In genomic region chr11:120547469-120547868, GRCm38 (mm10) we compare ENCODE assay signal across 10 mouse cellular contexts. TPM values are rescaled to one million over a fixed set of nuclear protein-coding genes. Genes with fewer than 3 reads are reported as not detected.
DNase-seq lines count a peak whose midpoint lies in the region; ATAC-seq and TF ChIP-seq lines count a peak whose summit lies in the region.
"Had no signal": no experiment of that assay in that cellular context is flagged by ENCODE, and none has a peak within 500 bp of the region (broad histone marks: within the 10 kb centered on the region; RNA-seq: fewer than 3 reads in every experiment).

No protein-coding gene starts in this region.

- no peaks in the 10 kb centered on the region for H3K27me3 ChIP-seq in heart, embryonic 16.5 days (ENCODE audit: control insufficient read depth, insufficient read depth, low read length)
- H3K27me3 ChIP-seq in midbrain, embryonic 13.5 days: no peaks in the 10 kb centered on the region
- H3K27me3 ChIP-seq in midbrain, embryonic 15.5 days (replicated peaks): no peaks in the 10 kb centered on the region
- no peaks in the 10 kb centered on the region for H3K27me3 ChIP-seq in hindbrain, postnatal 0 days (ENCODE audit: insufficient read depth, low read length)
- no peaks in the 10 kb centered on the region for H3K27me3 ChIP-seq in stomach, embryonic 15.5 days (replicated peaks)
- H3K27me3 ChIP-seq: embryonic facial prominence, embryonic 15.5 days had no signal

- 57% methylated on average over 2 of the region's 2 CpGs for WGBS in heart, embryonic 16.5 days
- WGBS in midbrain, embryonic 13.5 days: 71% methylated on average over 2 of the region's 2 CpGs
- WGBS in midbrain, embryonic 15.5 days: 58% methylated on average over 2 of the region's 2 CpGs
- WGBS in hindbrain, postnatal 0 days: 56% methylated on average over 2 of the region's 2 CpGs
- WGBS in stomach, embryonic 15.5 days: 44% methylated on average over 2 of the region's 2 CpGs

- 0 out of 2 replicates have a peak overlapping the region, but pooled peaks have one; percentile 2 for H3K4me2 ChIP-seq in heart, embryonic 16.5 days (ENCODE audit: low read depth, low read length)
- peak overlapping the region; percentile 96; the same call in 1 of the 2 replicates for H3K4me2 ChIP-seq in midbrain, embryonic 13.5 days (replicated peaks)
- no peak overlapping the region for H3K4me2 ChIP-seq in midbrain, embryonic 15.5 days
- peak overlapping the region; percentile 86; the same call in 1 of the 2 replicates for H3K4me2 ChIP-seq in hindbrain, postnatal 0 days (ENCODE audit: low read depth, low read length)
- H3K4me2 ChIP-seq in stomach, embryonic 15.5 days: peak overlapping the region; percentile 81; the same call in 1 of the 2 replicates

- no peak; the same call in 1 of the 2 replicates for TF ChIP-seq CTCF in hindbrain, postnatal 0 days (IDR thresholded peaks at IDR 0.05; ENCODE audit: low read depth)

- DNase-seq in heart, postnatal 36 days: no peak
- no peak for DNase-seq in hindbrain, postnatal 0 days (ENCODE audit: low spot score)
- DNase-seq in urinary bladder, postnatal 4 days (ENCODE audit: low spot score in 2 of 2): no peak
- DNase-seq in adrenal gland, postnatal 4 days (ENCODE audit: low spot score in 2 of 2): no peak

- H3K9me3 ChIP-seq in heart, embryonic 16.5 days (replicated peaks; ENCODE audit: control insufficient read depth, low read length): no peaks in the 10 kb centered on the region
- no peaks in the 10 kb centered on the region for H3K9me3 ChIP-seq in midbrain, embryonic 13.5 days
- H3K9me3 ChIP-seq in midbrain, embryonic 15.5 days: no peaks in the 10 kb centered on the region
- no peaks in the 10 kb centered on the region for H3K9me3 ChIP-seq in hindbrain, postnatal 0 days (ENCODE audit: low read length)
- H3K9me3 ChIP-seq in stomach, embryonic 15.5 days: no peaks in the 10 kb centered on the region
- H3K9me3 ChIP-seq: embryonic facial prominence, embryonic 15.5 days had no signal

- 0 out of 2 replicates have a peak overlapping the region, but pooled peaks have one; percentile 7 for H3K9ac ChIP-seq in heart, embryonic 16.5 days (ENCODE audit: low read length)
- 0 out of 2 replicates have a peak overlapping the region, but pooled peaks have one; percentile 98 for H3K9ac ChIP-seq in midbrain, embryonic 13.5 days (replicated peaks)
- H3K9ac ChIP-seq in midbrain, embryonic 15.5 days: no peak overlapping the region
- H3K9ac ChIP-seq in hindbrain, postnatal 0 days (replicated peaks; ENCODE audit: low read length): peak overlapping the region; percentile 3; the same call in 1 of the 2 replicates
- H3K9ac ChIP-seq in stomach, embryonic 15.5 days: no peak overlapping the region

- peaks cover 22% of the 10 kb centered on the region for H3K4me1 ChIP-seq in heart, embryonic 16.5 days (ENCODE audit: control insufficient read depth, insufficient read depth, low read length)
- peaks cover 31% of the 10 kb centered on the region for H3K4me1 ChIP-seq in midbrain, embryonic 13.5 days (replicated peaks)
- peaks cover 27% of the 10 kb centered on the region for H3K4me1 ChIP-seq in midbrain, embryonic 15.5 days
- H3K4me1 ChIP-seq in hindbrain, postnatal 0 days (ENCODE audit: insufficient read depth, low read length): peaks cover 16% of the 10 kb centered on the region
- peaks cover 28% of the 10 kb centered on the region for H3K4me1 ChIP-seq in stomach, embryonic 15.5 days

- no peak overlapping the region for H3K27ac ChIP-seq in heart, embryonic 16.5 days (ENCODE audit: low read length)
- no peak overlapping the region for H3K27ac ChIP-seq in midbrain, embryonic 13.5 days
- H3K27ac ChIP-seq in midbrain, embryonic 15.5 days: no peak overlapping the region
- no peak overlapping the region for H3K27ac ChIP-seq in hindbrain, postnatal 0 days
- no peak overlapping the region for H3K27ac ChIP-seq in stomach, embryonic 15.5 days
- H3K27ac ChIP-seq: embryonic facial prominence, embryonic 15.5 days had no signal

- H3K36me3 ChIP-seq in heart, embryonic 16.5 days (ENCODE audit: control insufficient read depth, insufficient read depth): peaks cover 18% of the 10 kb centered on the region
- H3K36me3 ChIP-seq in midbrain, embryonic 13.5 days: peaks cover 27% of the 10 kb centered on the region
- peaks cover 18% of the 10 kb centered on the region for H3K36me3 ChIP-seq in midbrain, embryonic 15.5 days (replicated peaks)
- H3K36me3 ChIP-seq in hindbrain, postnatal 0 days (ENCODE audit: insufficient read depth, low read length): peaks cover 23% of the 10 kb centered on the region
- peaks cover 28% of the 10 kb centered on the region for H3K36me3 ChIP-seq in stomach, embryonic 15.5 days

- no peak for ATAC-seq in heart, embryonic 16.5 days (replicated peaks; ENCODE audit: extremely low read depth, insufficient read depth, low FRiP score)
- no peak for ATAC-seq in midbrain, embryonic 13.5 days
- no peak for ATAC-seq in midbrain, embryonic 15.5 days (replicated peaks)
- no peak for ATAC-seq in hindbrain, postnatal 0 days
- ATAC-seq in stomach, embryonic 15.5 days (ENCODE audit: insufficient read depth, low FRiP score, low read depth): no peak

- intact Hi-C loops in heart, postnatal 36 days (cut with DNase I): no loop called here

- no peak overlapping the region for H3K4me3 ChIP-seq in heart, embryonic 16.5 days (ENCODE audit: low read length)
- H3K4me3 ChIP-seq in midbrain, embryonic 13.5 days (replicated peaks): no peak overlapping the region
- H3K4me3 ChIP-seq in midbrain, embryonic 15.5 days: no peak overlapping the region
- H3K4me3 ChIP-seq in hindbrain, postnatal 0 days (ENCODE audit: low read length): no peak overlapping the region
- H3K4me3 ChIP-seq in stomach, embryonic 15.5 days (replicated peaks): no peak overlapping the region

RNA-seq across cellular contexts. Expression of gene Mcrip1, which starts 2.1 kb away (rescaled TPM):
- 134 and 139 TPM in 2 replicates for polyA plus RNA-seq in heart, embryonic 16.5 days (2015; fragmentation: Nextera tagmentation; extraction: Ambion mirVana)
- 10 to 100 TPM; 43.1 to 43.7 TPM for total RNA-seq in heart, postnatal 36 days (2021)
- polyA plus RNA-seq in midbrain, embryonic 13.5 days (2015; fragmentation: Nextera tagmentation; extraction: Ambion mirVana): 240 and 242 TPM in 2 replicates
- polyA plus RNA-seq in midbrain, embryonic 15.5 days (2015; fragmentation: Nextera tagmentation; extraction: Ambion mirVana): 249 and 264 TPM in 2 replicates
- 144 and 192 TPM in 2 replicates for total RNA-seq in hindbrain, postnatal 0 days (2014; rRNA removed)
- 250 and 257 TPM in 2 replicates for polyA plus RNA-seq in hindbrain, postnatal 0 days (2015; fragmentation: Nextera tagmentation; extraction: Ambion mirVana)
- polyA plus RNA-seq in stomach, embryonic 15.5 days (2015; fragmentation: Nextera tagmentation; extraction: Ambion mirVana): 167 TPM in 2 replicates
- 10 to 100 TPM; 80.6 to 84.2 TPM for total RNA-seq in adrenal gland, postnatal 4 days (2021)

RNA-seq across cellular contexts. Expression of gene Ppp1r27, which starts 3.5 kb away (rescaled TPM):
- polyA plus RNA-seq in heart, embryonic 16.5 days (2015; fragmentation: Nextera tagmentation; extraction: Ambion mirVana): 3.3 and 8.5 TPM in 2 replicates
- under 1 TPM in 1 of 2 experiments, not detected in 1; 0.67 TPM for total RNA-seq in heart, postnatal 36 days (2021)
- not detected in 2 replicates for polyA plus RNA-seq in midbrain, embryonic 13.5 days (2015; fragmentation: Nextera tagmentation; extraction: Ambion mirVana)
- polyA plus RNA-seq in midbrain, embryonic 15.5 days (2015; fragmentation: Nextera tagmentation; extraction: Ambion mirVana): not detected in 2 replicates
- not detected in 2 replicates for total RNA-seq in hindbrain, postnatal 0 days (2014; rRNA removed)
- not detected in 2 replicates for polyA plus RNA-seq in hindbrain, postnatal 0 days (2015; fragmentation: Nextera tagmentation; extraction: Ambion mirVana)
- 0.59 TPM in 1 of 2 replicates, not detected in the other for polyA plus RNA-seq in stomach, embryonic 15.5 days (2015; fragmentation: Nextera tagmentation; extraction: Ambion mirVana)
- total RNA-seq in adrenal gland, postnatal 4 days (2021): 1 to 10 TPM; 1.3 to 5.6 TPM
- total RNA-seq: left cerebral cortex, adult 18-20 months had no signal

RNA-seq across cellular contexts. Expression of gene Gcgr, which starts 17.0 kb away (rescaled TPM):
- polyA plus RNA-seq in heart, embryonic 16.5 days (2015; fragmentation: Nextera tagmentation; extraction: Ambion mirVana): 1.4 and 2.7 TPM in 2 replicates
- total RNA-seq in heart, postnatal 36 days (2021): 1 to 10 TPM in 1 of 2 experiments, under 1 TPM in 1; 0.80 to 1.2 TPM
- polyA plus RNA-seq in midbrain, embryonic 13.5 days (2015; fragmentation: Nextera tagmentation; extraction: Ambion mirVana): 0.20 and 0.32 TPM in 2 replicates
- 0.17 and 0.19 TPM in 2 replicates for polyA plus RNA-seq in midbrain, embryonic 15.5 days (2015; fragmentation: Nextera tagmentation; extraction: Ambion mirVana)
- 0.99 and 3.1 TPM in 2 replicates for total RNA-seq in hindbrain, postnatal 0 days (2014; rRNA removed)
- polyA plus RNA-seq in hindbrain, postnatal 0 days (2015; fragmentation: Nextera tagmentation; extraction: Ambion mirVana): 1.0 TPM in 2 replicates
- 1.7 and 2.4 TPM in 2 replicates for polyA plus RNA-seq in stomach, embryonic 15.5 days (2015; fragmentation: Nextera tagmentation; extraction: Ambion mirVana)
- 1 to 10 TPM; 2.5 to 9.8 TPM for total RNA-seq in adrenal gland, postnatal 4 days (2021)

RNA-seq across cellular contexts. Expression of gene P4hb, which starts 25.6 kb away (rescaled TPM):
- polyA plus RNA-seq in heart, embryonic 16.5 days (2015; fragmentation: Nextera tagmentation; extraction: Ambion mirVana): 435 and 437 TPM in 2 replicates
- 100 to 1,000 TPM; 252 to 258 TPM for total RNA-seq in heart, postnatal 36 days (2021)
- polyA plus RNA-seq in midbrain, embryonic 13.5 days (2015; fragmentation: Nextera tagmentation; extraction: Ambion mirVana): 279 and 297 TPM in 2 replicates
- polyA plus RNA-seq in midbrain, embryonic 15.5 days (2015; fragmentation: Nextera tagmentation; extraction: Ambion mirVana): 256 and 259 TPM in 2 replicates
- total RNA-seq in hindbrain, postnatal 0 days (2014; rRNA removed): 147 and 174 TPM in 2 replicates
- polyA plus RNA-seq in hindbrain, postnatal 0 days (2015; fragmentation: Nextera tagmentation; extraction: Ambion mirVana): 222 TPM in 2 replicates
- 954 and 1,026 TPM in 2 replicates for polyA plus RNA-seq in stomach, embryonic 15.5 days (2015; fragmentation: Nextera tagmentation; extraction: Ambion mirVana)
- 100 to 1,000 TPM; 531 to 539 TPM for total RNA-seq in adrenal gland, postnatal 4 days (2021)

RNA-seq across cellular contexts. Expression of gene Arhgdia, which starts 34.0 kb away (rescaled TPM):
- polyA plus RNA-seq in heart, embryonic 16.5 days (2015; fragmentation: Nextera tagmentation; extraction: Ambion mirVana): 435 and 439 TPM in 2 replicates
- 100 to 1,000 TPM; 147 to 150 TPM for total RNA-seq in heart, postnatal 36 days (2021)
- 452 and 461 TPM in 2 replicates for polyA plus RNA-seq in midbrain, embryonic 13.5 days (2015; fragmentation: Nextera tagmentation; extraction: Ambion mirVana)
- 458 and 487 TPM in 2 replicates for polyA plus RNA-seq in midbrain, embryonic 15.5 days (2015; fragmentation: Nextera tagmentation; extraction: Ambion mirVana)
- total RNA-seq in hindbrain, postnatal 0 days (2014; rRNA removed): 252 and 297 TPM in 2 replicates
- 403 and 425 TPM in 2 replicates for polyA plus RNA-seq in hindbrain, postnatal 0 days (2015; fragmentation: Nextera tagmentation; extraction: Ambion mirVana)
- 537 and 556 TPM in 2 replicates for polyA plus RNA-seq in stomach, embryonic 15.5 days (2015; fragmentation: Nextera tagmentation; extraction: Ambion mirVana)
- total RNA-seq in adrenal gland, postnatal 4 days (2021): 100 to 1,000 TPM; 321 to 354 TPM

Comparison
In these comparisons a context has a peak if more than half of its experiments do, and no peak if none do; other contexts are left out.
1. H3K9ac ChIP-seq: peak in heart, embryonic 16.5 days (single experiment), midbrain, embryonic 13.5 days (single experiment) and hindbrain, postnatal 0 days (single experiment); none in midbrain, embryonic 15.5 days (single experiment) and stomach, embryonic 15.5 days (single experiment).